Mouse (Mus musculus) cortical plate, adult 2 months (tissue): ENCODE measurements around the gene Anks1b.

Experiments
- CTCF ChIP-seq: fragments of 200-500 bp; IDR thresholded peaks from 2 replicates; pipeline ENCODE4 v1.5.1; 2011; ENCODE audit warnings: mild to moderate bottlenecking, control low read depth, low read length; ENCODE audit not compliant: insufficient read depth; ENCODE audit errors: extremely low read depth
- POLR2A ChIP-seq: fragments of 200-500 bp; IDR thresholded peaks from 2 replicates; pipeline ENCODE4 v1.6.1; 2011; ENCODE audit warnings: mild to moderate bottlenecking, low read length, control low read depth; ENCODE audit not compliant: insufficient read depth; ENCODE audit errors: extremely low read depth

DNA sequence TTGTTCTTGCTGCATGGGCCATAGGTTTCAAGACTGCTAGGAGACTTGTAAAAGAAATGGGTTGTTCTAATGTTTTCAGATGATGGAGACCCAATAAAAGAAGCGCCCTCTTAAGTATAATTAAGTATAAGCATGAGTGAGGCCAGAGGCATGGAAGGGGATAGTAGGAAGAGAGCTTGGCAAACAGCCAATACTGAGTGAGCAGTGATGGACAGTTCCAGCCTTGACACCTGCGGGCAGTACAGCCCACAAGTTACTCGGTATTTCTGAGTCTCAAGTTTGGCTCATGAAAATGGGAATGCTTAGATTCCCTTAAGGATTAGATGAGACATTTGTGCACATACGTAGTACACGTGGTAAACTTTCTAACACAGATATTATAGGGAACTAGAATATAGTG, 1016.3 kb downstream of the Anks1b start:
- TF ChIP-seq CTCF (no peak), POLR2A (no peak)
